Comparison of ENCODE assay signal across 10 mouse cellular contexts in genomic region chr16:32163392-32163791, GRCm38 (mm10). TPM values are rescaled to one million over a fixed set of nuclear protein-coding genes. Genes with fewer than 3 reads are reported as not detected.
DNase-seq lines count a peak whose midpoint lies in the region; ATAC-seq and TF ChIP-seq lines count a peak whose summit lies in the region.
"Had no signal": no experiment of that assay in that cellular context is flagged by ENCODE, and none has a peak within 500 bp of the region (broad histone marks: within the 10 kb centered on the region; RNA-seq: fewer than 3 reads in every experiment).

No protein-coding gene starts in this region.

- no peak for ATAC-seq in liver, embryonic 15.5 days (ENCODE audit: insufficient read depth)
- no peak for ATAC-seq in midbrain, embryonic 14.5 days (ENCODE audit: low FRiP score, low TSS enrichment)
- no peak for ATAC-seq in cerebellum, adult (ENCODE audit: insufficient number of reproducible peaks, low FRiP score, low TSS enrichment)
- no peak for ATAC-seq in erythroid progenitor cell, adult 5-6 weeks (replicated peaks; ENCODE audit: low FRiP score, poor library complexity, severe bottlenecking)

- peaks cover 8% of the 10 kb centered on the region; the same call in 1 of the 2 replicates for H3K36me3 ChIP-seq in liver, embryonic 15.5 days (replicated peaks)
- H3K36me3 ChIP-seq in small intestine, adult 2 months (ENCODE audit: control insufficient read depth, insufficient read depth, low read length): no peaks in the 10 kb centered on the region
- H3K36me3 ChIP-seq in midbrain, embryonic 14.5 days (ENCODE audit: control insufficient read depth, insufficient read depth, low read length): no peaks in the 10 kb centered on the region

- WGBS in liver, embryonic 15.5 days (ENCODE audit: insufficient replicate concordance): 21% methylated on average over 4 of the region's 4 CpGs
- WGBS in small intestine, adult 2 months: 24% methylated on average over 4 of the region's 4 CpGs
- 75% methylated on average over 4 of the region's 4 CpGs for WGBS in midbrain, embryonic 14.5 days

- peak overlapping the region; percentile 62 for H3K4me3 ChIP-seq in liver, embryonic 15.5 days (replicated peaks)
- H3K4me3 ChIP-seq in small intestine, adult 2 months (ENCODE audit: low read depth, low read length): peak overlapping the region; percentile 5
- H3K4me3 ChIP-seq in midbrain, embryonic 14.5 days (replicated peaks; ENCODE audit: low read depth, low read length): no peak overlapping the region
- H3K4me3 ChIP-seq: myocyte had no signal

- DNase-seq in adrenal gland, postnatal 14 days: peak; percentile 50
- DNase-seq in adrenal gland, adult (ENCODE audit: inconsistent age in 2 of 2, low spot score in 1 of 2): no peak
- peak; percentile 43 for DNase-seq in MEL-GATA-1-ER (ENCODE audit: extremely low read depth, low read depth)
- DNase-seq in midbrain, embryonic 14.5 days: no peak

- peaks cover 54% of the 10 kb centered on the region for H3K4me1 ChIP-seq in liver, embryonic 15.5 days (replicated peaks)
- peaks cover 6% of the 10 kb centered on the region; the same call in 1 of the 2 replicates for H3K4me1 ChIP-seq in small intestine, adult 2 months (ENCODE audit: control insufficient read depth, insufficient read depth, insufficient read length, low read length)
- peaks cover 6% of the 10 kb centered on the region; the same call in 1 of the 2 replicates for H3K4me1 ChIP-seq in midbrain, embryonic 14.5 days (ENCODE audit: control insufficient read depth, insufficient read depth, low read length)

- H3K9ac ChIP-seq in liver, embryonic 15.5 days: 0 out of 2 replicates have a peak overlapping the region, but pooled peaks have one; percentile 1
- no peak overlapping the region for H3K9ac ChIP-seq in midbrain, embryonic 14.5 days (replicated peaks; ENCODE audit: low read length)

- no peaks in the 10 kb centered on the region for H3K9me3 ChIP-seq in liver, embryonic 15.5 days (replicated peaks)
- H3K9me3 ChIP-seq in midbrain, embryonic 14.5 days (ENCODE audit: control insufficient read depth, low read length): no peaks in the 10 kb centered on the region

- H3K4me2 ChIP-seq in liver, embryonic 15.5 days: peak overlapping the region; percentile 85
- H3K4me2 ChIP-seq in midbrain, embryonic 14.5 days (ENCODE audit: low read length): no peak overlapping the region

- no peaks in the 10 kb centered on the region for H3K27me3 ChIP-seq in liver, embryonic 15.5 days
- H3K27me3 ChIP-seq in small intestine, adult 2 months (ENCODE audit: control insufficient read depth, insufficient read depth, low read length): no peaks in the 10 kb centered on the region
- H3K27me3 ChIP-seq in midbrain, embryonic 14.5 days (ENCODE audit: control insufficient read depth, insufficient read depth, low read length): peaks cover 8% of the 10 kb centered on the region; the same call in 1 of the 2 replicates

- no peak for TF ChIP-seq POLR2A in small intestine, adult 2 months (IDR thresholded peaks at IDR 0.05; ENCODE audit: low read depth, low read length)

- TF ChIP-seq CTCF in small intestine, adult 2 months (IDR thresholded peaks at IDR 0.05; ENCODE audit: extremely low read depth, insufficient read length, insufficient replicate concordance, low read depth, low read length): no peak

- peak overlapping the region; percentile 19; the same call in 1 of the 2 replicates for H3K27ac ChIP-seq in liver, embryonic 15.5 days (replicated peaks)
- no peak overlapping the region for H3K27ac ChIP-seq in small intestine, adult 2 months (ENCODE audit: insufficient read depth, low read depth, low read length)
- no peak overlapping the region for H3K27ac ChIP-seq in midbrain, embryonic 14.5 days (replicated peaks; ENCODE audit: low read depth, low read length)

RNA-seq across cellular contexts. Expression of gene Nrros, which starts 2.0 kb away (rescaled TPM):
- total RNA-seq in adrenal gland, postnatal 14 days (2021): 8.0 and 17.4 TPM in 2 replicates
- polyA plus RNA-seq in liver, embryonic 15.5 days (2015; fragmentation: Nextera tagmentation; extraction: Ambion mirVana): 24.1 and 24.5 TPM in 2 replicates
- 5.3 and 6.7 TPM in 2 replicates for polyA plus RNA-seq in small intestine, adult 2 months (2012; rRNA removed)
- polyA plus RNA-seq in midbrain, embryonic 14.5 days (2014; fragmentation: Nextera tagmentation; extraction: Ambion mirVana): 3.4 and 8.7 TPM in 2 replicates
- total RNA-seq in erythroid progenitor cell, adult 5-6 weeks (2015; ENCODE audit: low replicate concordance): 26.3 and 40.7 TPM in 2 replicates
- 8.7 and 11.8 TPM in 2 replicates for total RNA-seq in erythroid progenitor cell, adult 5-6 weeks (2017; ENCODE audit: low replicate concordance)
- polyA plus RNA-seq: myocyte had no signal

RNA-seq across cellular contexts. Expression of gene Bex6, which starts 16.2 kb away (rescaled TPM):
- total RNA-seq in adrenal gland, postnatal 14 days (2021): not detected in 2 replicates
- 1.3 and 1.5 TPM in 2 replicates for polyA plus RNA-seq in liver, embryonic 15.5 days (2015; fragmentation: Nextera tagmentation; extraction: Ambion mirVana)
- polyA plus RNA-seq in small intestine, adult 2 months (2012; rRNA removed): not detected in 2 replicates
- polyA plus RNA-seq in midbrain, embryonic 14.5 days (2014; fragmentation: Nextera tagmentation; extraction: Ambion mirVana): not detected in 2 replicates
- 6.1 and 7.1 TPM in 2 replicates for total RNA-seq in erythroid progenitor cell, adult 5-6 weeks (2015; ENCODE audit: low replicate concordance)
- 3.2 TPM in 1 of 2 replicates, not detected in the other for total RNA-seq in erythroid progenitor cell, adult 5-6 weeks (2017; ENCODE audit: low replicate concordance)
- total RNA-seq: heart, postnatal 10 days had no signal
- polyA plus RNA-seq: myocyte had no signal

Comparison
In these comparisons a context has a peak if more than half of its experiments do, and no peak if none do; other contexts are left out.
1. DNase-seq: peak in adrenal gland, postnatal 14 days (single experiment) and MEL-GATA-1-ER (single experiment); none in adrenal gland, adult (0 of 2) and midbrain, embryonic 14.5 days (single experiment).